Mouse (Mus musculus) CD4-positive naive resting alpha-beta T cell, adult 57 days (primary cell): ENCODE results near the gene Wee2. TPM values are rescaled to one million over a fixed set of nuclear protein-coding genes. Genes with fewer than 3 reads are reported as not detected.

Experiments
- total RNA-seq: library from RNA; stranded (reverse); gene quantifications from one replicate; pipeline ENCODE4 v1.2.4, GENCODE M21; 2023

The Wee2 gene
- not detected for total RNA-seq

DNA sequence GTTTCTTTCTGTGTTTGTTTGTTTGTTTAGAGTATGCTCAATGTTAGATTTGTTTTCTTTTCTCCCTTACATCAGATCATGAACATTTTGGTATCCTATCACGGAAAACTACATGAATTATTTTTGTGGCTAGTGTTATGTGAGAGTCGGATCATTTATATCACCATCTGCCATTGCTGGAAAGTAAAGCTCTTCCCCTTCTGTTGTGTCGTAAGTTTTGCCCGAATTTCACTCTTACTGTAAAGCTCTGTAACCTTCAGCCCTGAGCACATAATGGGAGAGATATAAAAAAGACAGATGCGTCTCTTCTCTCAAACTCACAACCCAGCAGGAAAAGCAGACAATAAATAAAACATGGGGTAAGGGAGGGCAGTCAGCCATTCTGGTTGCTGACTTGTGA is at the start of gene Wee2:
Gene Wee2 (plus strand): TSS at position 153 of the 400 bp plus-strand sequence.

DNA sequence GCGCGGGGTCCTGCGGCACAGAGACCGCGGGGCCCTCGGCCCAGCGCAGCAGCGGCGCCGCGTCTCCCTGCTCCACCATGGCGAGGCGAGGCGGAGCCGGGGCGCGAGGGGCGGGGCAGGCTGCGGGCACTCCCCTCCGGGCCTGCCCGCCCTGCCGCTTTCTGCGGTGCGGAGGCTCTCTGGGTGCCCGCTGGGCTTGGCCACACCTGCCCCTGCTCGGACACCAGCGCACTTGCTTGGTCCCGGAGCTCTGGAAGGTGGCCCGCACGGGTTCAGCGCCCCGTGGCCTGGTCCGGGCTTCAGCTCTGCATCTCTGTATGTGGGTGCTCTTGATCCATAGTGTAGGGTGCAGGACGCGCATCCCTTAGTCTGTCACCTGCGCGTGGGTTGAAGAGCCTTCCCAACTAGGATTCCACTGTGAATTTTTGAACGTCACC is 2.8 kb upstream of the Wee2 start, which contains the start of gene E330009J07Rik:
Gene E330009J07Rik (minus strand): TSS at position 89 of the 437 bp plus-strand sequence.

DNA sequence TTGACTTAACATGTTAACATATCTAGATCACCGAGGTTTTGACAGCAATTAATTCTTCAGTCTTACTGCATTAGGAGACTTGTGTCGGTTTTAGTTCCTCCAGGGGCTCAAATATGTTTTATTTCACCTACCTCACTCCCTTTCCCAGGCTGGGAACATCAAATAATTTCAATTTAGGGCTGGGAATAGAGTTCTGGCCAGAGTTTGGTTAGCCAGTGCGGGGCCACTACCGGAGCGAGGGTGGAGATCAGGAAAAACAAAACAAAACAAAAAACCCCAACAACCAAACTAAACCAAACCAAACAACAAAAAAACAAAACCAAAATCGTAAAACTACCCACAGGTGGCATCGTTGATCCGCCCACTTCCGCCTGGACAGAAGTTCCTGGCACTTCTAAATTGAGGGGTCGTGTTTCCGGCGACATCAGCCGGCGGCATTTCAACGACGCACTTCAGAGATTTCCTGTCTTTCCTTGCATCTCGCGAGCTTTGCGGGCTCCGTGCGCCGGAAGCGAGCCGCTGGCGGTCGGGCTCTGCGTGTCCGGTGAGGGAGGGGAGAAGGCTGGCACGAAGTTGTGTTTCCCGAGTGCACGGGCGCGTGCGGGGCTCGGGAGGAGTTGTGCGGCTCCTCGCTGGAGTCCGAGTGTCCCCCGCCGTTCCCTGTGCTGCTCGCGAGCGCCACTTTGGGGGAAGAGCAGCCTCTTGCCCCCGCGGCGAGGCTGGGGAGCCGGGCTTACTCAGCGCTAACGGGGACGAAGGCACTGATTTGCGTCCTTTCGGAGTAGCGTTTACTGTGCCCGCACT is 32.2 kb downstream of the Wee2 start, which contains the start of gene Ssbp1:
Gene Ssbp1 (plus strand): TSS at position 437 of the 804 bp plus-strand sequence.

GRCm38 (mm10) chr6:40490933-40491332 is 52.0 kb downstream of the Wee2 start, which contains the start of gene Tas2r137:
Tas2r137 (plus strand) TSS chr6:40491233.

GRCm38 (mm10) chr6:40493229-40493628 is 54.3 kb downstream of the Wee2 start, which contains the start of gene Tas2r108:
Tas2r108 (plus strand) TSS chr6:40493529.

Other genes with a start within 250 kb of the Wee2 start
- 43.5 TPM for gene Agk, start 113.9 kb upstream of the Wee2 start, total RNA-seq
- 22.2 TPM for gene E330009J07Rik, start 3.0 kb upstream of the Wee2 start, total RNA-seq
- 57.3 TPM for gene Ssbp1, start 32.3 kb downstream of the Wee2 start, total RNA-seq
- gene Tas2r137, start 52.1 kb downstream of the Wee2 start, total RNA-seq: not detected
- not detected for gene Tas2r108, start 54.4 kb downstream of the Wee2 start, total RNA-seq
- gene Prss37, start 80.4 kb downstream of the Wee2 start, total RNA-seq: not detected
- not detected for gene Olfr461, start 116.0 kb downstream of the Wee2 start, total RNA-seq
- not detected for gene Olfr460, start 130.4 kb downstream of the Wee2 start, total RNA-seq
- gene Clec5a, start 146.7 kb downstream of the Wee2 start, total RNA-seq: not detected
- gene Tas2r138, start 174.2 kb downstream of the Wee2 start, total RNA-seq: not detected
- gene Mgam, start 189.7 kb downstream of the Wee2 start, total RNA-seq: 0.15 TPM